Mouse (Mus musculus) left cerebral cortex, adult 2 months (tissue): ENCODE measurements around the gene Stk26. TPM values are rescaled to one million over a fixed set of nuclear protein-coding genes. Genes with fewer than 3 reads are reported as not detected.

Experiments used
- DNase-seq, 2 experiments: peaks; one replicate each; pipeline ENCODE4 v3.0.0; 2021 to 2022; ENCODE audit warnings: low spot score in 2 of 2, mixed read lengths in 1 of 2; ENCODE audit errors: extremely low spot score in 1 of 2
- H3K27ac ChIP-seq: fragments of 200-600 bp; 2 replicates; pipeline ENCODE4 v1.8.1; 2022
- H3K4me3 ChIP-seq: fragments of 200-600 bp; 2 replicates; pipeline ENCODE4 v1.8.1; 2022
- CTCF ChIP-seq: fragments of 200-600 bp; IDR thresholded peaks from 2 replicates; pipeline ENCODE4 v1.8.1; 2022; ENCODE audit warnings: antibody characterized with exemption, mild to moderate bottlenecking, moderate library complexity
- intact Hi-C: fragments of 180-260 bp; cut with DNase I; formaldehyde crosslinking; loops from one replicate; pipeline ENCODE4 v1.15.1; 2025
- total RNA-seq, 2 experiments: library from RNA; stranded (reverse); gene quantifications; 2 replicates each; pipeline ENCODE4 v1.2.3; 2021

Stk26 gene
- total RNA-seq, 2 experiments from 2014 or later, result 3.4 to 4.0 TPM

DNA sequence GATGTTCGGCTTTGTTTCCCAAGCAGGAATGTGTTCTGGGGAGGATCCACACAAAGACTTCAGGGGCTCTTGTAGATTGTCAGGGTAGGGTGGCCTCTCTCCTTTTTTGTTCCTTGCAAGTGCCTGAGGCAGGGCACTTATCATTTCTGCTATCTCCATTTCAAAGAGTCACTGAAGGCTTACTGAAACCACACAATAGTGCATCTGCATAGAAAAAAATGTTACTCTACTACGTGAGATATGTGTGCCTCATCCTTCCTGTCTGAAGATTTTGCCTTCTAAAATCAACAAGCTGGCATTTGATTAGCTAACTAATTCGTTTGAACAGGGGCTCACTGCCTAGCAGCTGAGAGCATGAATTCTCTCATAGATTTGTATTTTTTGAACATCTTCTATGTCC, 89.5 kb downstream of the Stk26 start:
- intact Hi-C loops, result no loop called here
- no peak for TF ChIP-seq CTCF
- no peak overlapping the region for H3K27ac ChIP-seq

DNA sequence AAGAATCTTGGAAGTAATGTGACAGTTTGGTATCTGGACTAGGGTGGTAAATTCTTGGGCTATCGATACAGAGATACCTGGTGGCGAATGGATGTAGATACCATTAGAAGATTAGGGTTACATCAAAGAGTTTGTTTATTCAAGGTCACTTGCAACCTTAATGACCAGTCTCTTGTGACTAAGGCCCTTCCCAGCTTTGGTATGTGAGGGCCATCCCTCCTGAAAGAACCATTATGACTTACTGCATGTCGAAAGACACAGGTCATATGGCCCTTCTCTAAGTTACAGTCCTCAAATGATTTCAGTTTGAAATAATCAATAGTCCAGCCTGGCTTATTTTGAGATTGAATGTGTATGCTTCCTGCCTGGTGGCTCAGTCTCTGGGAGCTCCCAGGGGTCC, 96.3 kb downstream of the Stk26 start:
- TF ChIP-seq CTCF, result no peak
- H3K4me3 ChIP-seq, result no peak overlapping the region
- intact Hi-C loops, result no loop called here
- H3K27ac ChIP-seq, result no peak overlapping the region
- no peak for DNase-seq

More for the DNA sequence above, 89.5 kb downstream of the Stk26 start:
- no peak for DNase-seq
- H3K4me3 ChIP-seq, result no peak overlapping the region

GRCm38 (mm10) chrX:50942610-50943009, 101.8 kb downstream of the Stk26 start, which contains the start of gene Frmd7:
Frmd7 (minus strand) TSS chrX:50942710.
- intact Hi-C loops, result no loop called here
- no peak for DNase-seq
- Histone ChIP-seq H3K27ac (no peak within 1 kb of the TSS), H3K4me3 (no peak within 1 kb of the TSS)
- no peak for TF ChIP-seq CTCF

Other genes with a start within 250 kb of the Stk26 start
- 1 to 10 TPM in 1 of 2 experiments, under 1 TPM in 1; 0.27 to 1.3 TPM for gene Frmd7, start 101.7 kb downstream of the Stk26 start, total RNA-seq
- 10 to 100 TPM; 27.0 to 28.7 TPM for gene Rap2c, start 177.0 kb downstream of the Stk26 start, total RNA-seq